Mouse (Mus musculus): ENCODE results near the gene Ascl3.

The Ascl3 gene

DNA sequence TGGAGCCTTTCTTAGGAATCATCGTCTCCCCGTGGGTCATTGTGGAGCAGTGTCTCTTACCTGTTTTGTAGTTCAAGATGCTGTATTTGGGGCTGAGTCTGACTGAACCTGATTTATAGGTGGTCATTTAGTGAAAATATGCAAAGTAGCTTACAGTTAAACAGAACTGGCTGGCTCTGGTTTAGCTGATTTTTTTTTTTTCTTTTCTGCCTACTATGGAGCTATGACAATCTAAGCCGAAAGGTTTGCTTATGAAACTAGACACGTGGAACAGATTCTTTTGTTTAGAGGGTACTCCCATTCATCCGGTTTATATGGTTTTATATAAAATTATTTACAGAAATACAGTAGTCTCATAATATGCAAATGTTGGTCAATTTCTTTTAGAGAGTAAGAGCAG lies at the start of gene Ascl3:
Ascl3 (minus strand) TSS at position 101 of the 400 bp plus-strand sequence.
- in situ Hi-C loops (cut with MboI, MseI): no loop called here

DNA sequence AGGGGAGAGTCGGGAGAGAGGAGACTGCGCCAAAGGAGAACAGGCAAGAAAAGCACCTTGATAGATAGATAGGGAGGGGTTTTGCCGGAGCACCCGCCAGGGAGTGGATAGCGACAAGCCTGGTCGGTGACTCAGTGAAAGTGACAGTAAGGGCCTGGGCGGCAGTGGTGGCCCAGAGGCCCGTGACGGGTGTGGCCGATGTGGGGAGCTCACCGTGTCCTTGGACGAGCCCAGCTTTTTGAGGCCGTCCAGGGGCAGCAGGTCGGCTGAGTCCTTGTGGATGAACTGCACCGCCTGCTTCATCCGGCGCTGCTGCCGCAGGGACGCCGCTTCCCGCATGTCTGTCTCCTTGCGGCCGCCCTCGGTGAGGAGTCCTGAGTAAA lies 49.6 kb upstream of the Ascl3 start:
- in situ Hi-C loops (cut with MboI, MseI): loop anchor here (10.0 kb wide), 1 partner anchor 444 kb away; the partner anchor contains the start of gene Swap70

DNA sequence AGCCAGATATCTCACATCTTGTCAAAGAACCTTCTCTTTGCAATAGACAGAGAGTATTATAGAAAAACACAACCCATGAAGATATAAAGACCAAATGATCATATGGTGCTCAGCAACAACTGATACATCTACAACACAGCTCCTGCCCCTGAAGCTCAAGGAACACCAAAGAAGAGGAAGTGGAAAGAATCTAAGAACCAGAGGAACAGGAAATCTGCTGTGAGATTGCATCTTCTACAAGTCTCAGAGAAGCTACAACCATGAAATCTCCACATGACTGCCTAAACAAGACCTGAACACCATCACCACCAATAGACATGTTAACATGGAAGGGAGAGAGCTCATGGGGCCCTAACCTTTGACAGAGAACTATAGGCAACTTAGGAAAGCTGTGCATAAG lies 40.7 kb upstream of the Ascl3 start:
- in situ Hi-C loops (cut with MboI, MseI): no loop called here

DNA sequence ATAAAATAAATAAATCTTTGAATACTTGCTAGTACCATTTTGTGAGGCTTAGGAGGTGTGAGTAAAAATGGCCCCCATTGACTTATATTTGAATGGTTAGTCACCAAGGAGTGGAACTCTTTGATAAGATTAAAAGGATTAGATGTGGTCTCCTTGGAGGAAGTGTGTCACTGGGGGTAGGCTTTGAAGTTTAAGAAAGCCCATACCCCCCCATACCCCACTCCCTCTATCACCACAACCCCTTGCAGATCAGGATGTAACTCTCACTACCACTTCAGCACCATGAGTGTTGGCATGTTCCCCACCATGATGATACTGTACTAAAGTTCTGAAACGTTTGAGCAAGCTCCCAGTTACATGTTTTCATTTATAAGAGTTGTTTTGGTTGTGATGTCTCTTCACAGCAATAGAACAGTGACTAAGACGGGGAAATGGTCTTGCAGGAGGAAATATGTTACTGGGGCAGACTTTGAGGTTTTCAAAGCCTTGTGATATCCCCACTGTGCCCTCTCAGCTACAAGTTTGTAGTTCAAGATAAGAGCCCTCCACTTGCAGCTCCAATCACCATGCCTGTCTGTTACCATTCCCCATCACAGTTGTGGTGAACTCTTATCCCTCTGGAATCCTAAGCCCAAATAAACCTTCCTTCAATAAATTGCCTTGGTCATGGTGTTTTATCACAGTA lies 37.3 kb upstream of the Ascl3 start:
- in situ Hi-C loops (cut with MboI, MseI): no loop called here

DNA sequence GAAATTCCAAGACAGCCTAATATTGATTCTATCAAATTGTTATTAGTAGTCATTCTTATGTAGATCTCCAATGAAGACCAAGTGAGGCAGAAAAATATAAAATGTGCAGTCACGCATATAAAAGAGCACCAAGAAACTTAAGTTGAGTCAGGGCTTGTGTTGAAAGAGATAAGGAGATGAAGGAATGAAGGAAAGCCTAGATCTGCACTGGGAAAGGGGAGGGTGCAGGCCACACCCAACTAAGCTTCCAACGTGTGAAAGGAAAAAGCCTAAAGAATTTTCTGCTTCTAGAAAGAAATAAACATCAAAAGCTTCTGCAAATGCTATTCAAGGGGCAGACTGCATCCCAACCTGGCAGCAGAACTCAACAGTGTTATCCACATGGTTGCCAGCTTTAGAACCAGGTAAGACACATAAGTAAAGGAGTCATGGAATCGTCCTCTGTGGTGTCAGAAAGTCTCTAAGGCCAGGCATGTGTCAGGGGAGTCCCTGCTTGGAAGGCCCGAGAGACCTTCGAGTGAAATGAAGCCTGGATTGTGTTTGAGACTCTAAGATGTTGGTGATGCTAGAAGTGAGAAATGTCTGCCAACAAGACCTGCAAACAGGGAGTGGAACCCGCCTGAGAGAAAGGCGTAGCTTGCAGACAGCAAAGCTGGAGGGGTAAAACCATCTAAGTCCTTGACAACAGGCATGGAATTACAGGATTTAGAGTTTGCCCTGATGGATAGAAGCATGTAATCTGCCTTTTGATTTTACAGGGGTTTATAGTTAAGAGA lies 36.2 kb upstream of the Ascl3 start:
- in situ Hi-C loops (cut with MboI, MseI): no loop called here

DNA sequence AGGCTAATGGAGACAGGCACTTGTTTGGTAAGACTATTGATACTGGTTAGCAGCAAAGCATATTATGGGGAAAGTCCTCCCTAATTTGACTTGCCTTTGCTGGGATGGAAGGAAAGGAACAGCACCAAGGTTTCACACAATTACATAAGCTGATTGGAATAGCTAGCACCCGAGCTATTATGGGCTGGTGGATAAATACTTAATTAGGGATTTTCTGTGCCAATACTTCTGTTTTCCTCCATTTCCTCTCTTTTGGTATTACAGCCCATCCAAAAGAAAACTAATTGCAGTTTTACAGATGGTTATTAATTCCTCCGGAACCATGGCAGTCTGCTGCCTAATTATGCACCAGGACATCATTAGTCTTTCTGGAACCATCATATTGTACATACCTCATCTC lies 32.5 kb upstream of the Ascl3 start:
- in situ Hi-C loops (cut with MboI, MseI): no loop called here

DNA sequence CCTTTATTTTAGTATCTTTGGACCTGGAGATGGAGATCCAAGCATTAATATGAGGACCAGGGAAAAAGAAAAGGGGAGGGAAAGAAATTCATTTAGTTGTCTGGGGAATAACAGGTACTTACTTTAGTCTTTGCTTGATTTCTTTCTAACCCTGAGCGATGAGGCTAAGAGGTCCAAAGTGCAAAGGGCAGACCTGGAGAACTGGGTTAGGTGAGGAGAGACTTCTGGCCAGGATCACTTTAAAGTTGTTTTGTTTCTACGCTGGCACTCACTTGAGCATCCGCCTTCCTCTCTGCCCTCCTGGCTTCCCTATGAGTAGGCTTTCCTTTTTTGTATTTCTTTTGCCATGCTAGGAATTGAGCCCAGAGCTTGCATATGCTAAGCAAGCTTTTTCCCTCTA lies 24.8 kb upstream of the Ascl3 start:
- in situ Hi-C loops (cut with MboI, MseI): no loop called here

DNA sequence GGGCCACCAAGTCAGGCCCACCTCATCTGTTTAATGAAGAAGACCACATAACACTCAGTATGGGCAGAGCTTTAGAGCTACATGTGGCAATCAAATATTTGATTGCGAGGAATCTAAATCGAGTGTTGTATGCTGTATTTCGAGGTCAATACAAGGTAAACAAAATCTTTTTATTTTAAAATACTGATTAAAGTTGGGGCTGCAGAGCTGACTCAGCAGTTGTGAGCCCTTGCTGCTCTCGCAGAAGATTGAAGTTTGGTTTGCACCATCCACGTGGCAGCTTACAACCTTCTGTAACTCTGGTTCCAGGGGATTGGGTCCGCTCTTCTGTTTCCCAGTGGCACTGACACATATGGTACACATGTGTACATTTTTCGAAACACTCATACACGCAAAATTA lies 22.5 kb upstream of the Ascl3 start:
- in situ Hi-C loops (cut with MboI, MseI): no loop called here

DNA sequence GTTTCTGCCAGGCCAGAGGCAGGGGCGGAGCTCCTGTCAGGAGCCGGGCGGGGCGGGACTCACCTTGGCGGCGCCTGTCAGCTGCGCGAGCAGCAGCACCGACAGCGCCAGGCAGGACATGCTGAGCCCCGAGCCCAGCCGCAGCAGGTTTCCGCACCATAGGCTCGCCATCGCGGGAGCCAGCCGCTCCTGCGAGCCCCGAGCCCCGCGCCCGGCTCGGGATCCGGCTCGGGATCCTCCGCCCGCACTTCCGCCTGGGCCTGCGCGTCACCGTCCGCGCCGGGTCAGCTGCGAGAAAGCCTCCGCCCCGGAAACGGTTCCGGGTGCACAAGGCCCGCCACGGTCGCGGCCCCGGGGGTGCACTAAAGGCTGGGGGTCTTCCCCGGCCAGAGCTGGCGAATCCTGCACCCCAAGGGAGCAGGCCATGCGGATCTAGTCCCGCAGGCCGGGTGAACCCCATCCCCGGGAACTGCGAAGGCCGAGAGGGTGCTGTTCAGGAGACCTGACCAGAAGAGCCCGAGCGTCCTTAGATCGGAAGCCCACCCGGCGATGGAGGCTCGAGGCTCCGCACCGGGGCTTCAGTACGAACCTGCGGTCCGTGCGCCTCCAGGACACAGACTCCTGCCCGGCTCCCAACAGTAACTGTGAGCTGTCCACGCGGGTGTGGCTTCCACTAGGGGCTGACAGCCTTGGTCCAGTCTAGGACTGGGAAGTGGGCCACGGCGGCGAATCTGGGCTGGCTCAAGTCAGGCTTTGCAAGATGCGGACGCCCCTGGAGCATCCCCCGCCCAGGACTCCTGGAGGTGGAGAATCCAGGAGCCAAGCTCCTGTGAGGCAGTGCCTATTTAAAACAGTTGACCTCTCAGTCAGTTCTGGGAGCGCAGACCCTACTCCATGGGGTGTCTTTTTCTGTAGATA lies 20.7 kb upstream of the Ascl3 start, which contains the start of gene Tmem9b:
Tmem9b (minus strand) TSS at position 868 of the 918 bp plus-strand sequence.
- in situ Hi-C loops (cut with MboI, MseI): no loop called here

DNA sequence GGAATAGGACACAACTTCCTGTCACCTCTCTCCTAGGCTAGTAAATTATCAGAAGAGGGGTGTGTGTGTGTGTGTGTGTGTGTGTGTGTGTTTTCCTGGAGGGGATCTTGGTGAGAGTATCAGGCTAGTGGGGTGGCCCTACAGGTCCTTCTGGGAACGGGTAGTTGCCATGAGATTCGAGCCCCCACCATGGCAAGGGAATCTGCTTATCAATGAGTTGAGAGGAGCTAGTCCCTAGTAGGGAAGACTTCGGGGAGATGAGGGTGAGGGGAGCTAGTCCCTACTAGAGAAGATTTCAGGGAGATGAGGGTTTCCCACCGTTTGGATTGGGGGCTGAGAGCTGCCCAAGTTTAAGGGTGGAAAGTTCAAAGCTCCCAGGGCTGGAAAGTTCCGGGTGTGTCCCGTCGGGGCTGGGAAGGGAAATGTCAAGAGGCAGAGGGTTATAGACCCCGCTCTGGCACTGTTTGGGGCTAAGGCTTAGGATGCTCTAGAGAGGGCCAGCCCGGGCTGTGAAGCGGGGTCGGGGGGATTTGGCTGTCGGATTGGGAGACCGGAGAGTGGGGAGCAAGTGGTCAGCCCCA lies 20.0 kb upstream of the Ascl3 start:
- in situ Hi-C loops (cut with MboI, MseI): no loop called here

DNA sequence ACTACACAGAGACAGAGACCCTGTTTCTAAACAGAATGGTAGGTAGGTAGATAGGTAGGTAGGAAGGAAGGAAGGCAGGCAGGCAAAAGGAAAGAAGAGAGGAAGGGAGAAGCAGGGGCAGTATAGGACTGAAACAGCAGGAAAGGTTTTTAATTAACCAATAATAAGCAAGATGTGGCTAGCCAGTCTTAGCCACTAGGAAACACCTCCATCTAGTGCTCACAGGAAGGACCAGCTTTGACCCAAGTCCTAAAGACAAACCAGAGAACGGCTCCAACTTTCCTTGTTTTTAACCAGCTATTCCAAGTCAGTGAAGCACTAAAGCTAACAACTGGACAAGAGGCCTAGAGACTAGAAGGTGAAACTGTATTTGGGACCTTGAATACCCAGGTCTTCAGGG lies 16.2 kb upstream of the Ascl3 start:
- in situ Hi-C loops (cut with MboI, MseI): no loop called here

DNA sequence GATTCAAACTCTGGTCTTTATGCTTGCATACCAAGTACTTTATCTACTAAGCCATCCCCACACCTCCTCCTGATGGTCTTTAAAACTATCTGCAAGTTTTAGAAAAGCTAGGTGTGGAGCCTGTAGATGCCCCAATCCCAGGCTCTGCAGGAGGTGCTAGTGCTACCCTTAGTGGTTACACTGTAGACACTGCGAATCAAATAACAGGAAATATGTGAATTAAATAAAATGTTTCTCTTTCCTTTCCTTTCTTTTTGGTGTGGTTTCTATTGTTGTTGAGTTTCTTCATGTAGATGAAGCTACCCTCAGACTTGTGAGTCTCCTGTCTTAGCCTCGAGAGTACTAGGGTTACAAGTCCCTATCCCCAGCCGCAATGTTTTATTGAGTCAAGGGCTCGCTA lies 10.2 kb upstream of the Ascl3 start:
- in situ Hi-C loops (cut with MboI, MseI): no loop called here

DNA sequence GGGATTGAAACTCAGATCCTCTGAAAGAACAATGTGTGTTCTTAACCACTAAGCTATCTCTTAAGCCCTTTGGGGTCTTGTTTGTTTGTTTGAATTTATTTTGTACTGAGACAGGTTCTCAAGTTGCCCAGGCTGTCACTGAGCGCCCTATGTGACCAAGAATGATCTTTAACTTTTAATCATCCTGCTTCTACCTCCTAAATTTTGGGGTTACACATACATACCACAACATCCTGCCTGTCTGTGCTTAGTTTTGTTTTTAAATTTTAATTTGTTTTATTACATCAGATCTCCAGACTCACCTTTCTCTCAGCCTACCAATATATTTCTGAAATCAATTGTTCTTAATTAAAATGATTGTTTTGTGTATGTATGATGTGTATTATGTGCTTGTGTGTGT lies 9.5 kb upstream of the Ascl3 start:
- in situ Hi-C loops (cut with MboI, MseI): no loop called here

DNA sequence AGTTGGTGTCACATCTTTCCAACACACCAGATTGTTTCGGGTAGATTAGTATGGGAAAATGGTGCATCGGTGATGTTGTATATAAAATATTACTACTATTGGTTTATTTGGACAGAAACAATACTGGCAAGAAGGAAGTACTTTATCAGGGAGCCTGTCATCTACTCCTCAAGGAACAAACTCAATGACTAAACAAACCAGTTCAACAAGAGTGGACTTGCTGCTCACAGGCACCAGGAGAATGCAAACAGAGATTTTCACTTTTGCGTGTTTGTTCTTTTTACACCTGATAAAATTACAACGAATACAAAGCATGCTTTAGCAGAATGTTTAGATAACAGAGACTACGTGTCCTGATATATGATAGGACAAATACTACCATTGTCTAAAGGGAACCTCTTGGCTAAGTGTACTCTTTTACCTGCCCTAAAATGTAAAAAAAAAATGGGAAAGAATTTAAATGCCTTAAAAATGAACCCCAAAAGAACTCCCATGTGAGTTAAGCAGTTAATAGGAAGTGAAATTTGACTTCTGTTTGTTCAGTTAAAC lies 8.4 kb upstream of the Ascl3 start:
- in situ Hi-C loops (cut with MboI, MseI): no loop called here

DNA sequence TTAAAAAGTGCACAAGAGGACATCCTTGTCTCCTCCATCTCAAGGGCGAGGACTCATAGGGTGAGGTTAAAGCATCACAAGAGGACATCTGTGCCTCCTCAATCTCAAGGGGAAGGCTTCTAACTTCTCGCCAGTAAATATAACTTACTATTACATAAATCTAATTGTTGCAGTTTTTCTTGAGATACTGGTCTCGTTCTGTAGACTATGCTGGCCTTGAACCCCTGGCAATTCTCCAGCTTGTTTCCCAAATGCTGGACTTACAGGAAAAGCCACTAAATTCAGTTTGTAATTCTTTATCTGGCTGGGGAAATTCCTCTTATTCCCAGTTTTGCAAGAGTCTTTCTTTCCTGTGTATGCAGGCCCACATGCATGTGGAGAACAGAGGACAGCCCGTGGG lies 3.3 kb upstream of the Ascl3 start:
- in situ Hi-C loops (cut with MboI, MseI): no loop called here

DNA sequence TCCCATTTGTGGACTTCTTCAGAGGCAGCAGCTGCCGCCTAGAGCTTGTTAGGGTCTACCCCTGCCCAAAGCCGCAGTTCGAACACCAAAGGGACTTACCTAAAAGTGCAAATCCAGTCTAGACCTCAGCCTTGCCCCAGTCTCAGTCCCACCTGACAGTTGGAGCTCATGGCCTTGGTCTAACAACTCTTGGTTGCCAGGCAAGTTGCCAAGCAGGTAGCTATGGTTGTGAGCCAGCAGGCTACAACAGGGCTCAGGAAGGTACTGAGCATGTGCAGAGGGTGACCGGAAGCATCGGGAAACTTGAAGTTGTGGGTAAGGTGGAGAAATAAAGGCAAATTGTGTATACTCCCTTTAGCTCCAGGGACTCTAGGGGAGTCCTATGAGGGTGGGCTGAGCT lies 7.8 kb downstream of the Ascl3 start, which contains the start of gene BC051019:
BC051019 (minus strand) TSS at position 154 of the 400 bp plus-strand sequence.
- in situ Hi-C loops (cut with MboI, MseI): no loop called here

DNA sequence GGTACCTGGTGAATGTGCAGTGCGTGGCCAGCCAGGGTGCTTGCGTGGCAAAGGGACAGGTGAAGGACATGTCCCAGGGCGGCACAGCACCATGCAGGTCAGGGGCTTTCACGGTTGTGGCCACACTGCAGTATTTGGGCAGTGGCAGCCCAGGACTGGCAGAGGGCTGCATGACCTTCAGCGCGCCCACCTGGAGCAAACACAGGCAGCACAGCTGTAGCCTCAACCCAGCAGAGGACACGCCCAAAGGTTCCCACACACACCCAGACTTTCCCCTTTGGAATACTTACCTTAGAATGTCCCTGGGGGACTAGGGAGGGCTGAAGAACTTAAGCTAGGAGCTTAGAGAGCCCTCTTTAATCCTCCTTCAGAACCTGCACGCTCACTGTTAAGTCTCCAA lies 8.4 kb downstream of the Ascl3 start:
- in situ Hi-C loops (cut with MboI, MseI): no loop called here

DNA sequence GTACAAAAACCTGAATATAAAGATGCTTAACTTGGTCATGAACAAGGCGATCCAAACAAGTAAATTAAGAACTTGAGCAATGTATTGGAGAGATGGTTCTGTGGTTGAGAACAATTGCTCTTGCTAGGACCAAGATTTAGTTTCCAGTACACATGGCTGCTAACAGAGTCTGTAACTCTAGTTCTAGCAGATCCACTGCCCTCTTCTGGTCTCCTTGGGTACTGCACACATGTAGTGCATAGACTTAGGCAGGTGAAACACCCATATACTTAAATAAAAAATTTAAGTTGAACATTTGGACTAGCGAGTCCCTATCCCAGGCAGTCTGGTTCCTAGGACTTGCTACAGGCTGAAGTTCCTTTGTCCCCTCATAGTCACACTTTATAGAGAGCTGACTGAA lies 8.9 kb downstream of the Ascl3 start:
- in situ Hi-C loops (cut with MboI, MseI): no loop called here

DNA sequence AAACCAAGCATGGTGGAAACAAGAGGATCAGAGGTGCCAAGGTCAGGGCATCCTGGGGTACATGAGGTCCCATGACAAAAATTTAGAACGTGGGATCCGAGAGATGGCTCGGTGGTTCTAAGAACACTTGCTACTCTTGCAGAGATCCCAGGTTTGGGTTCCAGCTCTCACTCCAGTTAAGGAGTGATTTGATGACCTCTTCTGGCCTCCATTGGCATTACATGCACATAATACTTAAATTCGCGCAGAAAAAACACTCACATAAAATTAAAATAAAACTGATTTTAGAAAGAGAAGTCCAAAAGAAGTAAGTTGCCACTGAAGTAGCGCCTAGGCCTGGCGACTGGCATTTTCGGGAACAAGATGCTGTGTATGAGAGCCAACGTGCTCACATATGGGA lies 12.2 kb downstream of the Ascl3 start:
- in situ Hi-C loops (cut with MboI, MseI): no loop called here

DNA sequence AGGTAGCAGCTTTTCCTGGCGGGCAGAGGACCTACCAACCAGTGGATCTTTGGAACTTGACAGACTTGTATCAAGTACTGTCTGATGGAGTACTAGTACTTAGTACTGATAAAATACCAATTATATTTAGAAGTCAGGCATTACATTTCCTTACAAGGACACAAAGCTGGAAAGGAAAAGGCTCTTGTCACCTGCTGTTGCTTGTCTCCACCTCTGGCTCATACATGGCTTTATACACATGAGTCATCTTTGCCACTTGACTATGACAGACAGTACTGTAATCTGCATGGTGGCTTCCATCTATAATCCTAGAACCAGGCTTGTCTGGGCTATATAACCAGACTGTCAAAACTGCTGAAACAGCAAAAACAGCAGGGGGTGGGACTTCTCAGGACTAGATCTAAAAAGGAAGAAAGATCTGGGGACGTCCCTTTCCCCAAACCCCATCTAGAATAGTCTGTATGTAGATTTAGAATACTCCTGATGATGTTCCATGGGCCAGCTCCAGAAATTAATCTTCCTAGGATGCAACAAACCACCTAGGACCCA lies 18.0 kb downstream of the Ascl3 start:
- in situ Hi-C loops (cut with MboI, MseI): no loop called here

DNA sequence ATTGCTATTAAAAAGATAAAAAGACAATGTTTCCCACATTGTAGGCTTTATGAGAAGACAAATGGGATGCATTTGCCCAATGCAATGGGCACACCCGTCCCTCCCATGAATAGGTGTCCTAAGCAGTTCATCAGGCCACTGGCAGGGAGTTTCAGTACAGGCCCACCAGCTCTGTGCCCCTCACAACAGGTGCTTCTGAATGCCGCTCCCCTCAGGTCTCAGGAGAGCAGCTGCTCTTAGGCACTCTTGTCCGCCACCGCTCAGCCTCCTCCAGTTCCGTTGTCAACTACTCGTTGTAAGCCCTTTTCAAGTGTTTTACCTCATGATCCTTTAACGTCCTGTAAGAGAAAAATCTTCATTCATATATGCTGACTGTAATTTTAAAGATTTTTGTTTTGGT lies 19.3 kb downstream of the Ascl3 start:
- in situ Hi-C loops (cut with MboI, MseI): no loop called here
